Mouse (Mus musculus) kidney, adult 9 months (tissue): ENCODE measurements around the gene Lrrn2.

ENCODE experiments used
- DNase-seq: peaks from one replicate; pipeline ENCODE4 v3.0.0; 2022

The Lrrn2 gene

GRCm38 (mm10) chr1:132880161-132881005 is at the start of gene Lrrn2:
TSS of gene Lrrn2 (plus strand) at chr1:132880273.
- no peak for DNase-seq

- DNase-seq = no peak
These were observed 48.1 kb upstream of the Lrrn2 start for GRCm38 (mm10) chr1:132831963-132832362.

GRCm38 (mm10) chr1:132834037-132834436 is 46.0 kb upstream of the Lrrn2 start:
- DNase-seq = no peak

GRCm38 (mm10) chr1:132836895-132837294 is 43.2 kb upstream of the Lrrn2 start:
- DNase-seq = no peak

GRCm38 (mm10) chr1:132837691-132838090 is 42.4 kb upstream of the Lrrn2 start:
- no peak for DNase-seq

GRCm38 (mm10) chr1:132838371-132838770 is 41.7 kb upstream of the Lrrn2 start:
- no peak for DNase-seq

- no peak for DNase-seq
These were observed 36.5 kb upstream of the Lrrn2 start for GRCm38 (mm10) chr1:132843612-132844011.

GRCm38 (mm10) chr1:132844088-132844804 is 35.8 kb upstream of the Lrrn2 start:
- DNase-seq = peak; percentile 87

- no peak for DNase-seq
These were observed 34.3 kb upstream of the Lrrn2 start for GRCm38 (mm10) chr1:132845766-132846165.

- no peak for DNase-seq
These were observed 29.3 kb upstream of the Lrrn2 start for GRCm38 (mm10) chr1:132850809-132851208.

GRCm38 (mm10) chr1:132851296-132851695 is 28.8 kb upstream of the Lrrn2 start:
- DNase-seq = no peak

GRCm38 (mm10) chr1:132851771-132852170 is 28.3 kb upstream of the Lrrn2 start:
- DNase-seq = no peak

GRCm38 (mm10) chr1:132853312-132853711 is 26.8 kb upstream of the Lrrn2 start:
- DNase-seq = no peak

- DNase-seq = no peak
These were observed 21.3 kb upstream of the Lrrn2 start for GRCm38 (mm10) chr1:132858516-132859383.

GRCm38 (mm10) chr1:132864220-132864619 is 15.9 kb upstream of the Lrrn2 start:
- peak; percentile 24 for DNase-seq

- DNase-seq = no peak
These were observed 14.5 kb upstream of the Lrrn2 start for GRCm38 (mm10) chr1:132865585-132865984.

- no peak for DNase-seq
These were observed 9.7 kb upstream of the Lrrn2 start for GRCm38 (mm10) chr1:132870327-132870726.

- no peak for DNase-seq
These were observed 992 bp upstream of the Lrrn2 start for GRCm38 (mm10) chr1:132878951-132879610.

- no peak for DNase-seq
These were observed 292 bp upstream of the Lrrn2 start for GRCm38 (mm10) chr1:132879801-132880160.

- DNase-seq = no peak
These were observed 1.1 kb downstream of the Lrrn2 start for GRCm38 (mm10) chr1:132881041-132881761.

GRCm38 (mm10) chr1:132881836-132882235 is 1.8 kb downstream of the Lrrn2 start:
- no peak for DNase-seq

- no peak for DNase-seq
These were observed 5.6 kb downstream of the Lrrn2 start for GRCm38 (mm10) chr1:132885701-132886100.
